Mouse (Mus musculus) cerebellum, postnatal 25 days (tissue): ENCODE results near the gene Tex2.
"Not testable (repeated sequence)": the region's sequence is repeated elsewhere in the genome, so short reads cannot be mapped to it uniquely, and the experiment has no call there.

Experiments
- DNase-seq, 2 experiments: peaks; one replicate each; pipeline ENCODE4 v3.0.0; 2021; ENCODE audit warnings: mixed read lengths in 2 of 2

Gene Tex2

DNA sequence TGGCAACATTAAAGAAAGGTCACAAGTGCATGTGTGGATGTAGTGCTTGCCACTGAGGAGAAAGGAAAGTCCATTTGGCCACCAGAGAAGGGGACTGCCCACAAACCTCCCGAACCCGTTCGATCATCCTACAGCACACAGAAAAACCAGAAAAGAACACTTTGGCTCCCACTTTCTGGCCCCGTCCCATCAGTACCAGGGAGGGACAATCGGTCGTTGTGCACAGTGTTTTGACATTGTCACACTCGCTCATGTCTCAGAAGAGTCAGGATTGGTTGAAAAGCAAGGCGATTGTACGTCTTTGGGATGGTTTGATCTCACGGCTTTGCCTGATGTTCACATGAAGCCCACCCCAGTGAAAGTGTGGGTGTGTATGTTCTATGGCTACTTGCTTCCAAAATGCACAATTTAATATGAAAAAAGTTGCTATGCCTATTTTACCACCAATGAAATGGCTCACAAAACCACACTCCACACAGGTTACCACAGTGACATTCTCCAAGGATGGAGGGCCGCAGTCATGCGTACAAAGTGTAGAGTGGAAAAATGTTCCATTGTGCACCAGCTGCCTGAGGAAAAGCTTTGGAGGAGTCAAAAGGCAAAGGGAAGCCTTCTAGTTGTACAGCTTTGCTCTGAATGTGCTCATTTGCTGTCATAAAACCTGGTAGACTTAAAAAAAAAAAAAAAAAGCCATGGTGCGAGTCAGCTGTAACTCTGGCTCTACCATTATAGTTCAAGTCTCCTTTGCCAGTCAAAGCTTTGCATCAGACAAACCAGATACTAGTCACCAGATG, 110.4 kb downstream of the Tex2 start:
- DNase-seq: no peak

DNA sequence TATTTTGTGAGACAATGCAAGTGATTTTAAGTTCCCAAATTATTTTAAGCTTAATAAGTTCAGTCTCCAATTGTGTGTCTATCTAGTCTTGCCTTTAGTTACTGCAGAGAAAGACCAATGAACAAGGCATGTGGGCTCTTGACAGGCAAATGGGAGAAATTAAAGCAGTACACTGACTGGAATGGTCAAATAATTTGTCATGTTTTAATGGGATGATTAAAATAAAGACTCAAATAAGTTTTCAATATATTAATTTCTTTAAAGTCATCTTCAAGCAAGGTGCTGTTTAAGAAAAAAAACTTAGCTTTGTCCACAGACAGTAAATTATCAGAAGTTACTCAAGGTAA, 111.1 kb downstream of the Tex2 start:
- DNase-seq: no peak

DNA sequence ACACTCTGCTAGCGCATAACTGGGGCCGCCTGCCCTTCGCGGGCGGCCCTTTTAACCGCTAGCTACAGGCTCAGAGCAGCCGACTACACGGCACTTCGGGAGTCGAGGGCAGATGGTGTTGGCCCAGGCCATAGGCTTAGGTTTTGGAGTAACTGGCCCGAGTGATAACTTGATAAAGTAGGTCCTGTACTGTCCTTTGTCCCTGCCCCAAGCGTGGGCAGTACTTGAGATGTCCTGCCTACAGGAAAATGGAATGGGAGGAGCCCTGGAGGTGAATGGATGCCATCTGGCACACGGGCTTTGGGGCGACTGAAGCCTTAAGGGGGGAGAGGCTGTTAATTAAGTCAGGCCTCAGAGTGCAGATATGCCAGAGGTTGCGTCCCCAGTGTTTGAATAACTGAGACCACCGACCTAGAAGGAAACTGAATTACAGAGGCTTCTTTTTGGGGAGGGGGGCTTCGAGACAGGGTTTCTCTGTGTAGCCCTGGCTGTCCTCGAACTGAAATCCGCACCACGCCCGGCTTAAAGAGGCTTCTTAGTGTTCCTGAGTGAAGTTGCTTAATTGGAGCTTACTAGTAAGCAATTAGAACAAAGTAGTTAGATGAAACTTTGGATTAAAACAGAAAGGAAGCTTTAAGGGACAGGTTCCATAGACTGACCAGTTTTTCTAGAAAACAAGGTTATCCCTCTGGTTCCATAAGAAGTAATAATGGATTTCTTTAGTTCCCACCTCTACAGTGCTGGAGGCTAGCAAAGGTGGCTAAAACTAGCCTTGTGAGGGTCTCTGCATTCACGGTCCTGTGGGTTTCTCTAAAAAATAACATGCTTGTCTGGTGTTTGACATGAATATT, 111.7 kb downstream of the Tex2 start:
- peak; percentile 67 to 72 for DNase-seq

- peak; percentile 93 to 94 for DNase-seq
Observed at GRCm38 (mm10) chr11:106500393-106501307, 112.6 kb downstream of the Tex2 start.

- DNase-seq: no peak
Observed at GRCm38 (mm10) chr11:106498739-106499379, 114.4 kb downstream of the Tex2 start.

GRCm38 (mm10) chr11:106497926-106498325, 115.3 kb downstream of the Tex2 start:
- no peak for DNase-seq

- not testable (repeated sequence) for DNase-seq
Observed at GRCm38 (mm10) chr11:106497009-106497408, 116.2 kb downstream of the Tex2 start.

- no peak for DNase-seq
Observed at GRCm38 (mm10) chr11:106492984-106493669, 120.1 kb downstream of the Tex2 start.

DNA sequence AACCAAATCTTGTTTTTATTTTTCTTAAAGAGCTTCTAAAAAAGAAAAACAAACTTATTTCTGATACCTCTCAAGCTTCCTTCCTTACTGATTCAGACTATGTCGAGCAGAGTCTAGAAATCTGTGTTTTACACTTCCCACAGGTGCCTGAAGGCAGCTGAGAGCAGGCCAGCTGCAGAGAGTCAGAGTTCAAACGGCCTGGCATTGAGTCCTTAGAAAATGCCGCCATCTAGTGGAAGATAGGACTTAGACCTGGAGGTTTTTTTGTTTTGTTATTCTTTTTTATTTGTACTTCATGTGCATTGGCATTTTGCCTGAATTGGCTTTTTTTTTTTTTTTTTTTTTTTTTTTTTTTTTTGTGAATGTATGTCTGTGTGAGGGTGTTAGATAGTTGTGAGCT, 121.8 kb downstream of the Tex2 start:
- peak; percentile 47 to 65 for DNase-seq

- not testable (repeated sequence) for DNase-seq
Observed at GRCm38 (mm10) chr11:106490600-106490999, 122.6 kb downstream of the Tex2 start.

DNA sequence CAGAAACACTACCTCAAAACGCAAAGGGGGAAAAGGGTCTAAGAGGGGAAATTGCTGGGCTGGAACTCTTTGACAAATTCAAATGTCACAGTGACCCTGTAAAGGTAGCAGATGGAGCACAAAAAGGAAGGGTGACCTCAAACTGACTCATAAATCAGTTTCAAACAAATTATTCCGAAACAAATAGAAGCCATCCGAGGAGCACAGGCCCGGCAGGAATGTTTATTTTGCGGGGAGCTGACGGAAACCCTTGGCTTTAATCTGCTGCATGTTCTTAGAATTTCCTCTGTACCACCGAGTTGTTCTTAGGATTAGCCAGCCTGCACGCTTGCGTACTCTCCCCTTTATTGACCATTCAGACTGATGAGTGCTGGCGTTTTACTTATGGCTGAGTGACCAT, 123.2 kb downstream of the Tex2 start:
- no peak for DNase-seq

GRCm38 (mm10) chr11:106489036-106489693, 124.1 kb downstream of the Tex2 start:
- no peak for DNase-seq

GRCm38 (mm10) chr11:106488126-106488561, 125.1 kb downstream of the Tex2 start:
- no peak for DNase-seq

DNA sequence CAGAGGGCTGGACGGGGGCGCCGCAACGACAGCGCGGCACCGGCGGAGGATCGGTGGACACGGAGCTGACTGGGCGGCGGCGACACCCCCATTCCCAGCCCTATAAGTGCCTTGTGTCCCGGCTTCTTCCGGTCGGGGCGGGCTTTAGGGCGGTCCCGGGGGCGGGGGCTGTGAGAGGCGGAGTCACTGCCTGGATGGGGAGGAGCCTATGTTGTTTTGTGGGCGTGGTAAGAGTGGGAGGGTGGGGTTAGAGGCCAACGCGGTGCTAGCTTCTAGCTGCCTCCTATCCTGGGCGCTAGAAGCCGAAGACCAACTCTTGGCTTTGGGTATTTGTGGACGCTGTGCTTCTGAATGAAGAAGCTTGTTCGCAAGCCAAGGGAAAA, 125.5 kb downstream of the Tex2 start, which contains the start of gene Ern1:
TSS of gene Ern1 (minus strand) at position 120 of the 383 bp plus-strand sequence.
- DNase-seq: peak; percentile 96 to 97

GRCm38 (mm10) chr11:106486866-106487732, 126.1 kb downstream of the Tex2 start:
- peak in 1 of 2 experiments; percentile 83 for DNase-seq

- DNase-seq: no peak
Observed at GRCm38 (mm10) chr11:106486042-106486865, 127.0 kb downstream of the Tex2 start.

GRCm38 (mm10) chr11:106485611-106486010, 127.6 kb downstream of the Tex2 start:
- no peak for DNase-seq

DNA sequence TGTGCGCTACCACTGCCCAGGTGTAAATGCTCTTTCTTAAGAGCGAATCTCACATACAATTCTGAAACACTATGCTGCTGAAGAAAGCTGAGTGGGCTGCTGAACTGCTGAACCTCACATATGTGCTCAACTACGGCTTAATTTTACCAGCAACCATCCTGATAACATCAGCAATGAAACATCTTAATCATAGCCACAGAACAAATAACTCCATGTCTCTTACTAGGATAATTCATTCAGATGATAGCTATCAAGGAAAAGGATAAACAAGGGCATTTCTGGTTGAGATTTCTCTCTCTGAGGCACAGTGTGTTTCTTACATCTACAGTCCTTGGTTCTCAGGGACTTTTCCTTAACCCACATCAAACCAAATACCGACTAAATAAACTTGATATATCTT, 128.3 kb downstream of the Tex2 start:
- DNase-seq: no peak

DNA sequence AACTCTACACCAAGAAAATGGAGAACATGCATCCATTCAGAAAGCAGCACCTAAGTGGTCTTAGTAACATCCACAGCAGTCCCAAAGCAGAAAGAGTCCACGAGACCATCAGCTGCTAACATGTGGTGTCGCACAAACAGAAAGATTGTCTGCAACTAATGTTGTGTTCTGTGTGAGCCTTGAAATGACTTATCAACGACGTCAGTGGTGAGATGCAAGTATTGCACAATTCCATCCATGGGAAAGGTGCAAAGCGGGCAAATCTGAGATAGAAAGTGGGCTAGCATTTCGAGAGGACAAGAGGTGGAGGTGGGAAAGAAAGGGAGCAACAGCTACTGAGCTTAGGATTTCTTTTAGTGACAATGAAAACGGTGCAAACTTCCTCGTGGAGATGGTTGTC, 130.4 kb downstream of the Tex2 start:
- no peak for DNase-seq
